Mouse (Mus musculus): ENCODE measurements around the gene Adam6a. TPM values are rescaled to one million over a fixed set of nuclear protein-coding genes. Genes with fewer than 3 reads are reported as not detected.
"Not testable (repeated sequence)": the region's sequence is repeated elsewhere in the genome, so short reads cannot be mapped to it uniquely, and the experiment has no call there.

Gene Adam6a
- polyA plus RNA-seq (2015; fragmentation: Nextera tagmentation; extraction: Ambion mirVana) = not detected in 2 replicates

GRCm38 (mm10) chr12:113543608-113544007, at the start of gene Adam6a:
TSS of gene Adam6a (plus strand) at chr12:113543908.
- H3K4me2 ChIP-seq (replicated peaks); H3K9ac ChIP-seq (replicated peaks); H3K36me3 ChIP-seq; H3K27me3 ChIP-seq; ATAC-seq; H3K4me3 ChIP-seq (replicated peaks); H3K4me1 ChIP-seq (replicated peaks); H3K27ac ChIP-seq: not testable (repeated sequence)
- peaks cover 20% of the 10 kb centered on the region; the same call in 1 of the 2 replicates for H3K9me3 ChIP-seq
- 75% methylated on average over 1 of the region's 1 CpGs for WGBS

- Histone ChIP-seq H3K27me3 (no peaks in the 10 kb centered on the region), H3K4me2 (replicated peaks) (no peak overlapping the region), H3K9ac (replicated peaks) (no peak overlapping the region), H3K36me3 (no peaks in the 10 kb centered on the region), H3K9me3 (peaks cover 38% of the 10 kb centered on the region), H3K4me1 (replicated peaks) (no peaks in the 10 kb centered on the region), H3K27ac (no peak overlapping the region), H3K4me3 (replicated peaks) (no peak overlapping the region)
- 76% methylated on average over 2 of the region's 2 CpGs for WGBS
- no peak for ATAC-seq
Observed at GRCm38 (mm10) chr12:113525901-113526300, 17.8 kb upstream of the Adam6a start.

DNA sequence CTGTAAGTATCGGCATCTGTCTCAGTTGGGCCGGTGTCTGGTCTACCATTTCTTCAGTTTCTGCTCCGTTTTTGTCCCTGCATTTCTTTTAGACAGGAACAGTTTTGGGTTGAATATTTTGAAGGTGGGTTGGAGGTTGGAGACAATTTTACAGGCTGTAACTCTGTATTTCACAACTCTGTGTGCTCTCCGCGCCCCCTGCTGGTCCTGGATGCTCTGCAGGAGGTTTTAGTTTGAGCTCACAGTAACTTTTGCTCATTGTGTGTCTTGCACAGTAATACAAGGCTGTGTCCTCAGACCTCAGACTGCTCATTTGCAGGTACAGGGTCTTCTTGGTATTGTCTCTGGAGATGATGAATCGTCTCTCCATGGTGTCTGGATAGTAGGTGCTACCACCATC, 34.5 kb downstream of the Adam6a start:
- peaks cover 18% of the 10 kb centered on the region for H3K9me3 ChIP-seq
- no peak overlapping the region for H3K9ac ChIP-seq (replicated peaks)
- ATAC-seq = no peak
- H3K27me3 ChIP-seq = no peaks in the 10 kb centered on the region
- H3K4me1 ChIP-seq (replicated peaks) = no peaks in the 10 kb centered on the region
- 55% methylated on average over 6 of the region's 6 CpGs for WGBS
- no peak overlapping the region for H3K4me3 ChIP-seq (replicated peaks)
- no peak overlapping the region for H3K4me2 ChIP-seq (replicated peaks)
- H3K36me3 ChIP-seq = no peaks in the 10 kb centered on the region
- H3K27ac ChIP-seq = no peak overlapping the region

GRCm38 (mm10) chr12:113588001-113588400, 44.3 kb downstream of the Adam6a start:
- WGBS = 68% methylated on average over 1 of the region's 1 CpGs
- Histone ChIP-seq H3K9ac (replicated peaks) (no peak overlapping the region), H3K4me1 (replicated peaks) (no peaks in the 10 kb centered on the region), H3K9me3 (peaks cover 5% of the 10 kb centered on the region; the same call in 1 of the 2 replicates), H3K36me3 (no peaks in the 10 kb centered on the region), H3K4me2 (replicated peaks) (no peak overlapping the region), H3K27ac (no peak overlapping the region), H3K4me3 (replicated peaks) (no peak overlapping the region), H3K27me3 (no peaks in the 10 kb centered on the region)
- ATAC-seq = no peak

Other genes with a start within 250 kb of the Adam6a start
- not detected in 2 replicates for gene Adam6b, start 54.4 kb upstream of the Adam6a start, polyA plus RNA-seq (2015; fragmentation: Nextera tagmentation; extraction: Ambion mirVana)